Mouse (Mus musculus): ENCODE measurements at regions not wholly inside any gene's neighbourhood (a gene's known extent, or its start where the extent isn't known, plus 50 kb on each side); places are given as distances from the start of the nearest gene placed in this dataset.

DNA sequence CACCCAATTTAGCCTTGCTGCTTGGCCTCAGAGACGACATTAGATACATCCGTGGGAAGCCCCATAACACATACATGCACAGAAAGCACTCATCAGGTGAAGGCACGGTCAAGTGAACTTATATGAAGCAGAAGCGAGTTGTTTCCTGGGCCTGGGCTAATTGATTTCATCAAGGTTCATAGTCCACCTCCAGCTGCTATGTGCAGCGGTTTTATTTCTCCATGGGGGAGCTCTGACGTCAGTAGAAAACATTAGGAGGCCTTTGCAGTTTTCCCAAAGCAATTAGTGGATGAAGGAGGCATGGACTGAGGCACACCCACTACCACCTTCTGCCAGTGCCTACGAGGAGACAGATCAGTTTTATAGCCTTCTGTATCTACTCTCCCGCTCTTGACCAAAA is 157.2 kb downstream of the Cd83 start:
- no peaks in the 10 kb centered on the region; the same call in 1 of the 2 replicates for H3K4me1 ChIP-seq (replicated peaks; ENCODE audit: control insufficient read depth, insufficient read depth, low read length)
- H3K9ac ChIP-seq (ENCODE audit: low read depth, low read length), result no peak overlapping the region
- H3K9me3 ChIP-seq (ENCODE audit: control insufficient read depth), result no peaks in the 10 kb centered on the region
- H3K4me3 ChIP-seq (ENCODE audit: low read depth, low read length), result no peak overlapping the region
- ATAC-seq, result peak; percentile 77
- 37% methylated on average over 8 of the region's 8 CpGs for WGBS
- TF ChIP-seq CTCF (IDR thresholded peaks at IDR 0.05; ENCODE audit: low read depth), result no peak
- no peak overlapping the region for H3K27ac ChIP-seq (ENCODE audit: low read depth, low read length)
- H3K4me2 ChIP-seq (replicated peaks; ENCODE audit: low read depth), result no peak overlapping the region; the same call in 1 of the 2 replicates
- H3K36me3 ChIP-seq (ENCODE audit: control insufficient read depth, insufficient read depth), result no peaks in the 10 kb centered on the region
- H3K27me3 ChIP-seq (replicated peaks; ENCODE audit: control insufficient read depth, insufficient read depth, low read length), result 0 out of 2 replicates have a peak, but pooled peaks cover 3% of the 10 kb centered on the region

DNA sequence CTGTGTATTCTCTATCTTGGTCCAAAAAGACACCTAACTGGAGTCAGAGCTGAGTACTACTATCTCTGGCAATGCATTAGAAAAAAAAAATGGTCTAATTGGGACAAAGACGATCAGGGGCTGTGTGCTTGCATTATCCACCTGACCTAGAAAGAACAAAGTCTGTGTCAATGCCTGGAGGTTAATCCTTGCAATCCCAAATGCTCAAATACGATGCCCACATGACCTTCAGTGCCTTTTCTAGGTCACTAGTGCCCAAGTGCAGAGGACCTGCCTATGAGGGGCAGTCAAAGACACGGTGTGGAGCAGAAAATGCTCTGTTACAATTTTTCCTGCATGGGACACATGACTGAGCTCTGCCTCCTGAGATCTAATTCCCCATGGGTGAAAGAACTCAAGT is 164.0 kb downstream of the Cd83 start:
- 82% methylated on average over 3 of the region's 3 CpGs for WGBS
- TF ChIP-seq CTCF (IDR thresholded peaks at IDR 0.05; ENCODE audit: low read depth), result no peak
- no peak for ATAC-seq
- H3K9ac ChIP-seq (ENCODE audit: low read depth, low read length), result no peak overlapping the region
- no peaks in the 10 kb centered on the region for H3K36me3 ChIP-seq (ENCODE audit: control insufficient read depth, insufficient read depth)
- H3K4me1 ChIP-seq (replicated peaks; ENCODE audit: control insufficient read depth, insufficient read depth, low read length), result no peaks in the 10 kb centered on the region; the same call in 1 of the 2 replicates
- no peaks in the 10 kb centered on the region for H3K27me3 ChIP-seq (replicated peaks; ENCODE audit: control insufficient read depth, insufficient read depth, low read length)
- no peaks in the 10 kb centered on the region for H3K9me3 ChIP-seq (ENCODE audit: control insufficient read depth)
- H3K27ac ChIP-seq (ENCODE audit: low read depth, low read length), result no peak overlapping the region
- H3K4me2 ChIP-seq (replicated peaks; ENCODE audit: low read depth), result no peak overlapping the region
- H3K4me3 ChIP-seq (ENCODE audit: low read depth, low read length), result no peak overlapping the region

DNA sequence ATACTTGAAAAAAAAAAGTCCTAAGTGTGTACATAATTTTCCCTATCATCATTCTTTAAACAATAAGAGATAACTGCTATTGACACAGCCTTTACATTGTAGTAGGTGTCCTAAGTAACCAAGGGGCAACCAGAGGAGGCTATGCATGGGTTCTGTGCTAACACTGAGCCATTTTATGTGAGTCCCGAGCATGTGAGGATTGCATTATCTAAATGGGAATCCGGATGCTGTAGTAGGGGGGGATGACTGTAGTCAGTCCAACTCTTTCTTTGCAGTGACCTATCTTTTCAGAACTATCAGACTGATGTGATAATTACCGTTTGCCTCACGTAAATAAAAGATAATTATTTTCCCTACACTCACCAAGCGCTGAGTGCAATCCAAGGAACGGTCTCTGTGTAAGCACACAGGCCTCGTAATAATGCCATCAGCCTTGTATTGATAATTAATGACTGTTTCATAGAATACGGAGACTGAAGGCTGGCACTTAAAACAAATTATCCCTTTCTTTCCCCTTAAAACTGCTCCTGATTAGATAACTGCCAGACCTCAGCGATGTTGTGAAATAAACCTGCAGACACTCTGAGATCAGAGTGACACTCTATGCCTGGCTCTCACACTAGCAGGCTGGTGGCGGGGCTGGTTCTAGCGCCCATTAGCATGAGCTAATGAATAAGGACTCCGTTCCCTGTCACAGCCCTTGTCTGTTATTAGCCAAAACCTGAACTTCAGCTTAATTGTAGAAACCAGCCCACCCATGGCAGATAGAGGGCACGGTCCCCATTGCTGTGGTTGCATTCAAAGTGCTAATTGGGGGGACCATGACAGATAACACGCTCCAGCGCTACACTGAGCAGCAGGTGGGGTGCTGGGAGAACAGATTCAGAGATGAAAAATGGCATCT is 165.4 kb downstream of the Cd83 start:
- Histone ChIP-seq H3K9me3 (ENCODE audit: control insufficient read depth) (no peaks in the 10 kb centered on the region), H3K4me3 (ENCODE audit: low read depth, low read length) (no peak overlapping the region), H3K27me3 (replicated peaks; ENCODE audit: control insufficient read depth, insufficient read depth, low read length) (no peaks in the 10 kb centered on the region), H3K4me1 (replicated peaks; ENCODE audit: control insufficient read depth, insufficient read depth, low read length) (no peaks in the 10 kb centered on the region; the same call in 1 of the 2 replicates), H3K9ac (ENCODE audit: low read depth, low read length) (no peak overlapping the region), H3K27ac (ENCODE audit: low read depth, low read length) (no peak overlapping the region), H3K36me3 (ENCODE audit: control insufficient read depth, insufficient read depth) (no peaks in the 10 kb centered on the region), H3K4me2 (replicated peaks; ENCODE audit: low read depth) (no peak overlapping the region)
- no peak for TF ChIP-seq CTCF (IDR thresholded peaks at IDR 0.05; ENCODE audit: low read depth)
- WGBS, result 42% methylated on average over 15 of the region's 15 CpGs
- ATAC-seq, result no peak

DNA sequence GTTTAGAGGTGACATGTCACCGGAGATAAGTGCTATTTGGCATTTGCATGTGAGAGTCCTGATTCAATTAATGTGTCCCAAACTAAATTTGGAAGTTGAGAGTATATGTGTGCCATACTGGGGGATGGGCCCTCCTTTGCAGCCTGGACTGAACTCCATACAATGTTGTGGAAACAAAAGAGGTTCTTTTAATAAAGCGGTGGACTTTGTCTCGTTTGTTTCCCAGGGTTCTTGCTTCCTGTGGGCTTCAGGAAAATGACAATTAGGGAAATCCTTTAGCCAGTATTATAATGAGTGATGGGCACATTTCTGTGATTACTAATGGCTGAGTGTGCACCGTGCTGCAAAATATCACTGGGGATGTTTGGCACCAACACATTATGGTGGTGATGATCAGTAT is 167.9 kb downstream of the Cd83 start:
- Histone ChIP-seq H3K9ac (ENCODE audit: low read depth, low read length) (no peak overlapping the region), H3K36me3 (ENCODE audit: control insufficient read depth, insufficient read depth) (no peaks in the 10 kb centered on the region), H3K4me1 (replicated peaks; ENCODE audit: control insufficient read depth, insufficient read depth, low read length) (peaks cover 5% of the 10 kb centered on the region; the same call in 1 of the 2 replicates), H3K27me3 (replicated peaks; ENCODE audit: control insufficient read depth, insufficient read depth, low read length) (no peaks in the 10 kb centered on the region), H3K4me3 (ENCODE audit: low read depth, low read length) (no peak overlapping the region), H3K9me3 (ENCODE audit: control insufficient read depth) (no peaks in the 10 kb centered on the region), H3K27ac (ENCODE audit: low read depth, low read length) (no peak overlapping the region), H3K4me2 (replicated peaks; ENCODE audit: low read depth) (no peak overlapping the region)
- TF ChIP-seq CTCF (IDR thresholded peaks at IDR 0.05; ENCODE audit: low read depth), result no peak
- no peak for ATAC-seq
- WGBS, result 65% methylated on average over 4 of the region's 4 CpGs

GRCm38 (mm10) chr13:43952972-43953592 is 168.5 kb downstream of the Cd83 start:
- Histone ChIP-seq H3K9me3 (ENCODE audit: control insufficient read depth) (no peaks in the 10 kb centered on the region), H3K27me3 (replicated peaks; ENCODE audit: control insufficient read depth, insufficient read depth, low read length) (no peaks in the 10 kb centered on the region), H3K4me1 (replicated peaks; ENCODE audit: control insufficient read depth, insufficient read depth, low read length) (peaks cover 5% of the 10 kb centered on the region; the same call in 1 of the 2 replicates), H3K36me3 (ENCODE audit: control insufficient read depth, insufficient read depth) (no peaks in the 10 kb centered on the region), H3K9ac (ENCODE audit: low read depth, low read length) (no peak overlapping the region), H3K4me3 (ENCODE audit: low read depth, low read length) (no peak overlapping the region), H3K4me2 (replicated peaks; ENCODE audit: low read depth) (no peak overlapping the region), H3K27ac (ENCODE audit: low read depth, low read length) (no peak overlapping the region)
- no peak for TF ChIP-seq CTCF (IDR thresholded peaks at IDR 0.05; ENCODE audit: low read depth)
- WGBS, result 90% methylated on average over 5 of the region's 5 CpGs
- ATAC-seq, result no peak

DNA sequence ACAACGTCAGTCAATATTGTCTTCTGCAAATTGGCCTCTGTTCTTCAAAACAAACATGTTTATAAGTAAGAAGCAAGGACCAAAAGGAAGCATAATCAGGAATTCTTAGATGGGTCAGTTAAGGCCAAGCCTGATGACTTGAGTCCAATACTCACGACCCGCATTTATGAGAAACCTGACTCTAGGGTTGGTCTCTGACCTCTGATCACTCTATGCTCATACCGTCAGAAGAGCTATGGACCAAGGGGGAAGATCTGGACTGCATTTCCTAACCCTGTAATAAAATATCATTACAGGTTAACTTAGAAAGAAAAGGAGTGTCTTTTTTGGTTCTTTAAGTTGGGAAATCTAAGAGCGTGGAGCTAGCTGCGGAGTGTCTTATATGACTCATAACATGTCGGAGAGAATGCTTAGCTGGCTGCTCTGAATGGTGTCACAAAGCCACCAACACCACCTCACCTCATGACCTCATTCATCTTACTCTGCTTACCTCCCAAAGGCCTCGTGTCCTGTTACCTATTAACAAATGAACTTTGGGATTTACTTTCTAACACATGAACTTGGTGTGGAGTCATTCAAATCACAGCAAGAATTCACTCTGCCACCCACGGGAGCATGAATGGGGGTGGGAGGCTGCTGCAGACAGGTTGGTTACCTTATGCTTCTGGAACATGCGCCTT is 170.3 kb downstream of the Cd83 start:
- Histone ChIP-seq H3K27ac (ENCODE audit: low read depth, low read length) (no peak overlapping the region), H3K36me3 (ENCODE audit: control insufficient read depth, insufficient read depth) (no peaks in the 10 kb centered on the region), H3K9ac (ENCODE audit: low read depth, low read length) (no peak overlapping the region), H3K27me3 (replicated peaks; ENCODE audit: control insufficient read depth, insufficient read depth, low read length) (no peaks in the 10 kb centered on the region), H3K4me2 (replicated peaks; ENCODE audit: low read depth) (no peak overlapping the region), H3K9me3 (ENCODE audit: control insufficient read depth) (no peaks in the 10 kb centered on the region), H3K4me1 (replicated peaks; ENCODE audit: control insufficient read depth, insufficient read depth, low read length) (peaks cover 5% of the 10 kb centered on the region; the same call in 1 of the 2 replicates), H3K4me3 (ENCODE audit: low read depth, low read length) (no peak overlapping the region)
- 49% methylated on average over 10 of the region's 10 CpGs for WGBS
- TF ChIP-seq CTCF (IDR thresholded peaks at IDR 0.05; ENCODE audit: low read depth), result no peak
- peak; percentile 95 for ATAC-seq
